Mouse (Mus musculus) frontal cortex, postnatal 36 days (tissue): Measurements from ENCODE around the gene Gm45521.
"Not testable (repeated sequence)": the region's sequence is repeated elsewhere in the genome, so short reads cannot be mapped to it uniquely, and the experiment has no call there.

ENCODE experiments used
- DNase-seq, 2 experiments: peaks; one replicate each; pipeline ENCODE4 v3.0.0; 2022; ENCODE audit warnings: low spot score in 2 of 2

Gm45521 gene

GRCm38 (mm10) chr14:7999435-7999834 is 42.3 kb downstream of the Gm45521 start:
- no peak for DNase-seq

- DNase-seq, result no peak
Observed at GRCm38 (mm10) chr14:8000247-8000646, 43.2 kb downstream of the Gm45521 start.

- peak; percentile 60 to 75 for DNase-seq
Observed at GRCm38 (mm10) chr14:8000831-8001685, 44.0 kb downstream of the Gm45521 start.

GRCm38 (mm10) chr14:8002432-8003092 is 45.5 kb downstream of the Gm45521 start, which contains the start of gene Abhd6:
Gene Abhd6 (plus strand): TSS chr14:8002902.
- peak; percentile 87 to 88 for DNase-seq

- peak; percentile 54 to 58 for DNase-seq
Observed at GRCm38 (mm10) chr14:8003093-8003670, 46.1 kb downstream of the Gm45521 start.

GRCm38 (mm10) chr14:8003727-8004670 is 46.9 kb downstream of the Gm45521 start:
- no peak for DNase-seq

- DNase-seq, result not testable (repeated sequence)
Observed at GRCm38 (mm10) chr14:8006061-8006460, 49.0 kb downstream of the Gm45521 start.

- DNase-seq, result no peak
Observed at GRCm38 (mm10) chr14:8007084-8007483, 50.0 kb downstream of the Gm45521 start.

- DNase-seq, result no peak
Observed at GRCm38 (mm10) chr14:8007486-8007885, 50.4 kb downstream of the Gm45521 start.

- DNase-seq, result no peak
Observed at GRCm38 (mm10) chr14:8007923-8008322, 50.8 kb downstream of the Gm45521 start.
